Mouse (Mus musculus) midbrain, embryonic 14.5 days (tissue): Measurements from ENCODE around the gene Cdt1. TPM values are rescaled to one million over a fixed set of nuclear protein-coding genes. Genes with fewer than 3 reads are reported as not detected.

Source experiments
- ATAC-seq: fragments of 200-750 bp; cut with Nextera tagmentation; 2 replicates; pipeline ENCODE4 v1.8.0; 2017; ENCODE audit warnings: moderate number of reproducible peaks, moderate library complexity; ENCODE audit not compliant: low FRiP score, low TSS enrichment
- DNase-seq: peaks from one replicate; pipeline ENCODE4 v3.0.0-alpha.2; 2015
- H3K27ac ChIP-seq: fragments of 300-500 bp; sonication (generic); replicated peaks from 2 replicates; pipeline ENCODE4 v1.5.1; 2014; ENCODE audit warnings: mild to moderate bottlenecking, low read depth, low read length, moderate library complexity
- H3K27me3 ChIP-seq: fragments of 300-500 bp; sonication (generic); 2 replicates; pipeline ENCODE4 v1.6.1; 2014; ENCODE audit warnings: low read length, control low read depth, mixed read lengths; ENCODE audit not compliant: control insufficient read depth, insufficient read depth
- H3K36me3 ChIP-seq: fragments of 300-500 bp; sonication (generic); 2 replicates; pipeline ENCODE4 v1.6.1; 2014; ENCODE audit warnings: low read length, control low read depth; ENCODE audit not compliant: control insufficient read depth, insufficient read depth
- H3K4me1 ChIP-seq: fragments of 300-500 bp; sonication (generic); 2 replicates; pipeline ENCODE4 v1.6.1; 2014; ENCODE audit warnings: mild to moderate bottlenecking, antibody characterized with exemption, low read length, control low read depth; ENCODE audit not compliant: control insufficient read depth, insufficient read depth
- H3K4me2 ChIP-seq: fragments of 300-500 bp; sonication (generic); 2 replicates; pipeline ENCODE4 v1.6.1; 2014; ENCODE audit warnings: mild to moderate bottlenecking, low read length, moderate library complexity
- H3K4me3 ChIP-seq: fragments of 300-500 bp; sonication (generic); replicated peaks from 2 replicates; pipeline ENCODE4 v1.5.1; 2014; ENCODE audit warnings: low read depth, low read length
- H3K9ac ChIP-seq: fragments of 300-500 bp; sonication (generic); replicated peaks from 2 replicates; pipeline ENCODE4 v1.6.1; 2014; ENCODE audit warnings: mild to moderate bottlenecking, low read length, moderate library complexity
- H3K9me3 ChIP-seq: fragments of 300-500 bp; sonication (generic); 2 replicates; pipeline ENCODE4 v1.6.1; 2016; ENCODE audit warnings: low read length, control low read depth, mixed read lengths; ENCODE audit not compliant: control insufficient read depth
- WGBS: fragments of 180-500 bp; shearing (Covaris S2); extraction: QIAGEN DNeasy Blood & Tissue Kit; methylation state at CpG from one replicate; pipeline ENCODE4 v1.1.7; 2014; 5-methylcytosine and 5-hydroxymethylcytosine counted together
- polyA plus RNA-seq: library from polyadenylated mRNA; unstranded; fragments of >200 nt; fragmentation: Nextera tagmentation; extraction: Ambion mirVana; gene quantifications from 2 replicates; pipeline ENCODE4 v1.2.1, GENCODE M21; 2014

Gene Cdt1
- polyA plus RNA-seq, 1 experiment from 2014 or later: 7.6 TPM

GRCm38 (mm10) chr8:122556030-122557009, 11.5 kb upstream of the Cdt1 start:
- Histone ChIP-seq H3K4me1 (peaks cover under 1% of the 10 kb centered on the region; the same call in 1 of the 2 replicates), H3K27me3 (peaks cover 6% of the 10 kb centered on the region), H3K4me3 (no peak overlapping the region), H3K27ac (no peak overlapping the region), H3K36me3 (no peaks in the 10 kb centered on the region), H3K9ac (no peak overlapping the region), H3K4me2 (no peak overlapping the region), H3K9me3 (no peaks in the 10 kb centered on the region)
- no peak for ATAC-seq
- WGBS: 63% methylated on average over 12 of the region's 12 CpGs
- no peak for DNase-seq

- Histone ChIP-seq H3K27me3 (no peaks in the 10 kb centered on the region), H3K4me2 (no peak overlapping the region), H3K36me3 (no peaks in the 10 kb centered on the region), H3K9me3 (no peaks in the 10 kb centered on the region), H3K4me1 (no peaks in the 10 kb centered on the region), H3K9ac (no peak overlapping the region), H3K4me3 (no peak overlapping the region), H3K27ac (no peak overlapping the region)
- ATAC-seq: no peak
- WGBS: 54% methylated on average over 10 of the region's 10 CpGs
- DNase-seq: no peak
Observed at GRCm38 (mm10) chr8:122557248-122558038, 10.4 kb upstream of the Cdt1 start.

GRCm38 (mm10) chr8:122558671-122559349, 9.0 kb upstream of the Cdt1 start:
- Histone ChIP-seq H3K9me3 (no peaks in the 10 kb centered on the region), H3K9ac (no peak overlapping the region), H3K4me3 (no peak overlapping the region), H3K4me1 (no peaks in the 10 kb centered on the region), H3K4me2 (no peak overlapping the region), H3K27me3 (no peaks in the 10 kb centered on the region), H3K27ac (no peak overlapping the region), H3K36me3 (no peaks in the 10 kb centered on the region)
- WGBS: 16% methylated on average over 12 of the region's 12 CpGs
- ATAC-seq: no peak
- DNase-seq: no peak

- H3K9ac ChIP-seq: no peak overlapping the region
- H3K4me3 ChIP-seq: no peak overlapping the region
- no peaks in the 10 kb centered on the region for H3K4me1 ChIP-seq
- no peak overlapping the region for H3K4me2 ChIP-seq
- DNase-seq (no peak), ATAC-seq (no peak)
- no peak overlapping the region for H3K27ac ChIP-seq
- H3K36me3 ChIP-seq: no peaks in the 10 kb centered on the region
- 80% methylated on average over 5 of the region's 5 CpGs for WGBS
- H3K9me3 ChIP-seq: no peaks in the 10 kb centered on the region
- no peaks in the 10 kb centered on the region for H3K27me3 ChIP-seq
Observed at GRCm38 (mm10) chr8:122561199-122561598, 6.6 kb upstream of the Cdt1 start.

GRCm38 (mm10) chr8:122564363-122565352, 3.2 kb upstream of the Cdt1 start:
- H3K4me1 ChIP-seq: peaks cover 11% of the 10 kb centered on the region
- H3K36me3 ChIP-seq: no peaks in the 10 kb centered on the region
- H3K9ac ChIP-seq: no peak overlapping the region
- H3K27me3 ChIP-seq: no peaks in the 10 kb centered on the region
- H3K9me3 ChIP-seq: no peaks in the 10 kb centered on the region
- no peak overlapping the region for H3K4me3 ChIP-seq
- ATAC-seq (no peak), DNase-seq (no peak)
- H3K27ac ChIP-seq: no peak overlapping the region
- WGBS: 89% methylated on average over 25 of the region's 25 CpGs
- no peak overlapping the region for H3K4me2 ChIP-seq

- Histone ChIP-seq H3K27ac (peak overlapping the region; percentile 89), H3K4me1 (peaks cover 11% of the 10 kb centered on the region), H3K36me3 (peaks cover 14% of the 10 kb centered on the region), H3K9ac (peak overlapping the region; percentile 63), H3K4me2 (peak overlapping the region; percentile 85), H3K27me3 (no peaks in the 10 kb centered on the region), H3K9me3 (no peaks in the 10 kb centered on the region), H3K4me3 (peak overlapping the region; percentile 60)
- ATAC-seq (no peak), DNase-seq (peak; percentile 26)
- WGBS: 16% methylated on average over 6 of the region's 6 CpGs
Observed at GRCm38 (mm10) chr8:122566766-122567165, 1.0 kb upstream of the Cdt1 start.

GRCm38 (mm10) chr8:122568109-122568504, 292 bp downstream of the Cdt1 start:
- Histone ChIP-seq H3K4me2 (peak overlapping the region; percentile 85), H3K9me3 (no peaks in the 10 kb centered on the region), H3K4me3 (peak overlapping the region; percentile 60), H3K9ac (peak overlapping the region; percentile 67), H3K36me3 (peaks cover 21% of the 10 kb centered on the region), H3K27ac (peak overlapping the region; percentile 33), H3K27me3 (no peaks in the 10 kb centered on the region), H3K4me1 (peaks cover 11% of the 10 kb centered on the region)
- ATAC-seq: peak; percentile 49
- DNase-seq: no peak
- under 1% methylated on average over 34 of the region's 34 CpGs for WGBS
